Mouse (Mus musculus) cerebellum, adult 2 months (tissue): Measurements from ENCODE around the gene Upk3b.

Experiments used
- CTCF ChIP-seq: fragments of 200-500 bp; IDR thresholded peaks from 2 replicates; pipeline ENCODE4 v1.5.1; 2011; ENCODE audit warnings: low read depth, mild to moderate bottlenecking, control low read depth, low read length, moderate library complexity, borderline replicate concordance; ENCODE audit not compliant: insufficient read depth
- POLR2A ChIP-seq: fragments of 200-500 bp; IDR thresholded peaks from 2 replicates; pipeline ENCODE4 v1.6.1; 2011; ENCODE audit warnings: low read length, control low read depth, borderline replicate concordance; ENCODE audit not compliant: insufficient read depth

GRCm38 (mm10) chr5:136015586-136015985, 22.7 kb upstream of the Upk3b start:
- TF ChIP-seq CTCF = no peak
- no peak for TF ChIP-seq POLR2A
